Mouse (Mus musculus): Measurements from ENCODE around the gene Nup107.

Gene Nup107

DNA sequence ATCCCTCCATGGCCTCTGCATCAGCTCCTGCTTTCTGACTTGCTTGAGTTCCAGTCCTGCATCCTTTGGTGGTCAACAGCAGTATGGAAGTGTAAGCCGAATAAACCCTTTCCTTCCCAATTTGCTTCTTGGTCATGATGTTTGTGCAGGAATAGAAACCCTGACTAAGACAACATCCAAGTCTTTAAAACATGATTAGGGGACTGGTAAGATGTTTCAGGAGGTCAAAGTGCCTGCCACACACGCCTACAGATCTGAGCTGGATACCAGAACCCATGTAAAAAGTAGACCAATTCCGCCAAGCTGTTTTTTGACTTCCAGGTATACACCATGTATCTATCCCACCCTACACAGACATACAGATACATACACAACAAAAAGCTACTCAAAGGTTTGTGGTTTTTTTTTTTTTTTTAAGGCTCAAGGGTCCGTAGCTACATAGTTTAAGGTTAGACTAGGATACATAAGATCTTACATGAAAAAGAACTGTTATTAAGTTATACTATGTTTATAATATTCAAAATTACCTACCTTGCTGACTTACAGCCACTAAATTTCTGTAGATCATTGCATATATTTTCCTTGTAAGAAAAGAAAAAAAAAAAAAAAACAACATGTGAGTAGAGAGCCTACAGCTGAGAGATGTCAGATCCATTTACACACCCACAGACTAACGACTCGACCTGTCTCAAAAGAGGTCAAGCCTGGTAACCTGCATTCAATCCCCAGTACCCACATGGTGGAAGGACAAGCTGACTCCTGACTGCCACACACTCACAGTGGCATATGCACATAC, 91.3 kb downstream of the Nup107 start:
- no peak for DNase-seq (ENCODE audit: low read depth, low spot score)
